Mouse (Mus musculus): ENCODE measurements around the gene Pigp. TPM values are rescaled to one million over a fixed set of nuclear protein-coding genes. Genes with fewer than 3 reads are reported as not detected.

The Pigp gene
- polyA plus RNA-seq, 1 experiment: 37.7 TPM

GRCm38 (mm10) chr16:94401636-94402035, 30.0 kb upstream of the Pigp start:
- Histone ChIP-seq H3K27ac (ENCODE audit: insufficient read depth, low read depth, low read length) (no peak overlapping the region), H3K4me1 (ENCODE audit: control insufficient read depth, insufficient read depth, low read length) (peaks cover 14% of the 10 kb centered on the region; the same call in 1 of the 2 replicates), H3K36me3 (ENCODE audit: control insufficient read depth, insufficient read depth, low read length) (no peaks in the 10 kb centered on the region), H3K27me3 (replicated peaks; ENCODE audit: control insufficient read depth, insufficient read depth, low read length) (no peaks in the 10 kb centered on the region), H3K4me3 (ENCODE audit: insufficient read depth, low read depth, low read length) (no peak overlapping the region)
- no peak for DNase-seq
- 20% methylated on average over 2 of the region's 2 CpGs for WGBS
- no peak for TF ChIP-seq CTCF (conservative IDR thresholded peaks at IDR 0.05; ENCODE audit: insufficient read depth, insufficient read length, low read depth, low read length)
- no peak for TF ChIP-seq POLR2A (IDR thresholded peaks at IDR 0.05; ENCODE audit: low read depth, low read length)

DNA sequence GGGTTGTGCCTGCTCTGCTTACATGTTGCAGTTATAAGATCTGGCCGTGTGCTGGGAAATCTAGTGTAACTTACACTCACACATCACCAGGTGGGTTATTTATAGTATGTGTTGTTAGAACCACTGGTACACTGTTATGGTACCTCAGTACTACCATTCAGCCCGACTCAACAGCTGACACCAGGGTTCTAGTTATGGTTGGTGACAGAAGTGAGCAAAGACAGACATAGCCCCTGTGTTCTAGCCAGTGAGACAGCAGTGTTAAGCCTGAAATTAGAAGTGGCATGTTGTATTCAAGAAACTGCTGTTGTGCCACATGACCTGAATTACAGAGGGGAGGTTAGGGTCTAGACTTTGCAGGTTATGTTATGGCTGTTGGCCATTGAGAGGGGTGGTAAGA, 27.5 kb upstream of the Pigp start:
- no peak for DNase-seq
- Histone ChIP-seq H3K4me1 (ENCODE audit: control insufficient read depth, insufficient read depth, low read length) (peaks cover 14% of the 10 kb centered on the region; the same call in 1 of the 2 replicates), H3K4me3 (ENCODE audit: insufficient read depth, low read depth, low read length) (no peak overlapping the region), H3K36me3 (ENCODE audit: control insufficient read depth, insufficient read depth, low read length) (no peaks in the 10 kb centered on the region; the same call in 1 of the 2 replicates), H3K27ac (ENCODE audit: insufficient read depth, low read depth, low read length) (0 out of 2 replicates have a peak overlapping the region, but pooled peaks have one; percentile 22), H3K27me3 (replicated peaks; ENCODE audit: control insufficient read depth, insufficient read depth, low read length) (no peaks in the 10 kb centered on the region)
- WGBS: 58% methylated on average over 2 of the region's 2 CpGs
- no peak for TF ChIP-seq POLR2A (IDR thresholded peaks at IDR 0.05; ENCODE audit: low read depth, low read length)
- TF ChIP-seq CTCF (conservative IDR thresholded peaks at IDR 0.05; ENCODE audit: insufficient read depth, insufficient read length, low read depth, low read length): no peak

DNA sequence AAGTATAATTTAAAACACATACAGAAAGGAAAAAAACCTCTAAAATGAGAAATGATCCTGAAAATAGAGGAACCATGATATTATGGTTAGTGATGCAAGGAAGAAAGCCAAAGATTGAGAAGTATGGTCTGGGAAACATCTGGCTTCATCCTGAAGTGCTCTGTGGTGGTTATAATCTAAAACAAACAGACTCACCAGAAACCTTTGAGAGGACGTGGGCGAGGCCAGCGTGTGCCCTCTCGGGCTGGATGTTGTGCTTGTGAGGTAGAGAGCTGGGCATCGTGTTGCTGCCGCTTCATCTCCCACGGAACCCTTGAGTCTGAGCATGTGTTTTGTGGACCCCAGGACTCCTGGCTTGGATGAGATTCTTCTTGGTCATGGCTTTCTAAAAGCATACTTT, 25.0 kb upstream of the Pigp start:
- H3K4me1 ChIP-seq (ENCODE audit: control insufficient read depth, insufficient read depth, low read length): peaks cover 14% of the 10 kb centered on the region; the same call in 1 of the 2 replicates
- H3K36me3 ChIP-seq (ENCODE audit: control insufficient read depth, insufficient read depth, low read length): no peaks in the 10 kb centered on the region; the same call in 1 of the 2 replicates
- no peak overlapping the region for H3K4me3 ChIP-seq (ENCODE audit: insufficient read depth, low read depth, low read length)
- H3K27ac ChIP-seq (ENCODE audit: insufficient read depth, low read depth, low read length): no peak overlapping the region
- TF ChIP-seq POLR2A (IDR thresholded peaks at IDR 0.05; ENCODE audit: low read depth, low read length) (no peak), CTCF (conservative IDR thresholded peaks at IDR 0.05; ENCODE audit: insufficient read depth, insufficient read length, low read depth, low read length) (no peak)
- DNase-seq: no peak
- H3K27me3 ChIP-seq (replicated peaks; ENCODE audit: control insufficient read depth, insufficient read depth, low read length): no peaks in the 10 kb centered on the region
- WGBS: 88% methylated on average over 7 of the region's 7 CpGs

DNA sequence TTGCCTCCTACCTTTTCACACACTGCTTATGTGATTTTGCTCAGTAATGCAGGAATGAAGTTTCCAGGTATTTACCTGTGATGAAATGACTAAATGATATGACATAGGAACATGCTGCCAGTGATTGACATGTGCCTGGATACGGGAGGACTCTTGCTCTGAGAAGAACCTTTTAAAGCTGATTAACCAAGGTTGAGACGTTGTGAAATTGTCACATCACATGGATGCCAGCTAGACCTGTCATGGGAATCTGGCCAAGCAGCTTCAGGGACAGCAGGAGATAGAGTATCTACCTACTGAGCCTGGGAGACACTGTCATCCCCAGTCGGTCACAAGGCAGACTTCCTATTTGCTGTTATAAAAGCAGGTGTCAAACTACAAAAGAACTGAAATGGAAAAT, 23.4 kb upstream of the Pigp start:
- no peaks in the 10 kb centered on the region; the same call in 1 of the 2 replicates for H3K36me3 ChIP-seq (ENCODE audit: control insufficient read depth, insufficient read depth, low read length)
- WGBS: 69% methylated on average over 3 of the region's 3 CpGs
- no peak for DNase-seq
- TF ChIP-seq POLR2A (IDR thresholded peaks at IDR 0.05; ENCODE audit: low read depth, low read length) (no peak), CTCF (conservative IDR thresholded peaks at IDR 0.05; ENCODE audit: insufficient read depth, insufficient read length, low read depth, low read length) (no peak)
- no peak overlapping the region for H3K4me3 ChIP-seq (ENCODE audit: insufficient read depth, low read depth, low read length)
- no peak overlapping the region for H3K27ac ChIP-seq (ENCODE audit: insufficient read depth, low read depth, low read length)
- H3K27me3 ChIP-seq (replicated peaks; ENCODE audit: control insufficient read depth, insufficient read depth, low read length): no peaks in the 10 kb centered on the region
- peaks cover 12% of the 10 kb centered on the region; the same call in 1 of the 2 replicates for H3K4me1 ChIP-seq (ENCODE audit: control insufficient read depth, insufficient read depth, low read length)

DNA sequence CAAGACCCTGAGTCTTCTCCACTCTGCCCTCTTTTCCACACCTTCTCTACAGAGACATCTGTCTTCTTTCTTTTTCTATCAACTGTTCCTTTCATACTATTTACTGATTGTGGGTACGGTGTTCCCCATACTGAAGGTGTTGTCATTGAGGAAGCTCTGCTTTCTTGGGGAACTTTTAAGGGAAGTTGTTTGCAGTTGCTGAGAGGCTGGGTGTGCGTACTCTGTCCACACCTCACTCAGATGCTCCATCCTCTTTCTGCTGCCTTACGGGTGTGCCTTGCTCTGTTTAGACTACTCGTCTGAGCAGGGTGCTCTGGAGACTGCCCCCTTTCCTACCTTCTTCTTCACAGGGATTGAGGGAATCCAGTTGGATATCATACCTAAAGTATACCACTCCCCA, 20.7 kb upstream of the Pigp start:
- Histone ChIP-seq H3K36me3 (ENCODE audit: control insufficient read depth, insufficient read depth, low read length) (no peaks in the 10 kb centered on the region; the same call in 1 of the 2 replicates), H3K27ac (ENCODE audit: insufficient read depth, low read depth, low read length) (no peak overlapping the region), H3K4me3 (ENCODE audit: insufficient read depth, low read depth, low read length) (no peak overlapping the region), H3K4me1 (ENCODE audit: control insufficient read depth, insufficient read depth, low read length) (peaks cover 5% of the 10 kb centered on the region), H3K27me3 (replicated peaks; ENCODE audit: control insufficient read depth, insufficient read depth, low read length) (no peaks in the 10 kb centered on the region)
- no peak for DNase-seq
- WGBS: 88% methylated on average over 4 of the region's 4 CpGs
- TF ChIP-seq CTCF (conservative IDR thresholded peaks at IDR 0.05; ENCODE audit: insufficient read depth, insufficient read length, low read depth, low read length): no peak
- no peak for TF ChIP-seq POLR2A (IDR thresholded peaks at IDR 0.05; ENCODE audit: low read depth, low read length)

- no peaks in the 10 kb centered on the region for H3K36me3 ChIP-seq (ENCODE audit: control insufficient read depth, insufficient read depth, low read length)
- H3K27ac ChIP-seq (ENCODE audit: insufficient read depth, low read depth, low read length): no peak overlapping the region
- WGBS: 71% methylated on average over 7 of the region's 7 CpGs
- no peak overlapping the region for H3K4me3 ChIP-seq (ENCODE audit: insufficient read depth, low read depth, low read length)
- peaks cover 5% of the 10 kb centered on the region for H3K4me1 ChIP-seq (ENCODE audit: control insufficient read depth, insufficient read depth, low read length)
- DNase-seq: peak; percentile 43
- TF ChIP-seq CTCF (conservative IDR thresholded peaks at IDR 0.05; ENCODE audit: insufficient read depth, insufficient read length, low read depth, low read length) (no peak), POLR2A (IDR thresholded peaks at IDR 0.05; ENCODE audit: low read depth, low read length) (no peak)
- H3K27me3 ChIP-seq (replicated peaks; ENCODE audit: control insufficient read depth, insufficient read depth, low read length): no peaks in the 10 kb centered on the region
Measured at GRCm38 (mm10) chr16:94387690-94388089, 16.0 kb upstream of the Pigp start.

- no peak overlapping the region for H3K4me3 ChIP-seq (ENCODE audit: insufficient read depth, low read depth, low read length)
- H3K27me3 ChIP-seq (replicated peaks; ENCODE audit: control insufficient read depth, insufficient read depth, low read length): no peaks in the 10 kb centered on the region
- TF ChIP-seq POLR2A (IDR thresholded peaks at IDR 0.05; ENCODE audit: low read depth, low read length): no peak
- TF ChIP-seq CTCF (conservative IDR thresholded peaks at IDR 0.05; ENCODE audit: insufficient read depth, insufficient read length, low read depth, low read length): no peak
- DNase-seq: no peak
- H3K36me3 ChIP-seq (ENCODE audit: control insufficient read depth, insufficient read depth, low read length): no peaks in the 10 kb centered on the region
- 94% methylated on average over 3 of the region's 3 CpGs for WGBS
- peaks cover 5% of the 10 kb centered on the region for H3K4me1 ChIP-seq (ENCODE audit: control insufficient read depth, insufficient read depth, low read length)
- H3K27ac ChIP-seq (ENCODE audit: insufficient read depth, low read depth, low read length): no peak overlapping the region
Measured at GRCm38 (mm10) chr16:94383277-94383676, 11.6 kb upstream of the Pigp start.
